Mouse (Mus musculus): ENCODE measurements at regions not wholly inside any gene's neighbourhood (a gene's known extent, or its start where the extent isn't known, plus 50 kb on each side); places are given as distances from the start of the nearest gene placed in this dataset.
"Not testable (repeated sequence)": the region's sequence is repeated elsewhere in the genome, so short reads cannot be mapped to it uniquely, and the experiment has no call there.

DNA sequence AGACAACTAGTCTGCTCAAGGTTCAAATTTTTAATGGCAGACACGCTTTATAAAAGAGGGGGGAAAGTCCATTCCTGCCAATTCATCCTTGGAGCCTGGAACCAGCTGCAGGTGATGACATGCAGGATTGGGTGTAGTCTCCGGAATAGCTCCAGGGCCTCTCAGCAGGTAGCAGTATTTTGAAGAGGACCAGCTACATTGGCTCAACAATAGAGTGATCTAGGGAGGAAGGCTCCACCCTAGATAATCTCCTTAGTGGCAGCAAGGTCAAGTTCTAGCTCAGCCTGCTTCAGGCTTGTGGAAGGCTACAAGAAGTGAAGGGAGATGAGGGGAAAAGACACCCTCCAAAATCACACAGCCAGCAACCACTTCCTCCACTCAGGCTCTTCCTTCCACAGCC lies 1405.1 kb downstream of the 4930444P10Rik start:
- not testable (repeated sequence) for DNase-seq (ENCODE audit: low spot score in 2 of 2)

DNA sequence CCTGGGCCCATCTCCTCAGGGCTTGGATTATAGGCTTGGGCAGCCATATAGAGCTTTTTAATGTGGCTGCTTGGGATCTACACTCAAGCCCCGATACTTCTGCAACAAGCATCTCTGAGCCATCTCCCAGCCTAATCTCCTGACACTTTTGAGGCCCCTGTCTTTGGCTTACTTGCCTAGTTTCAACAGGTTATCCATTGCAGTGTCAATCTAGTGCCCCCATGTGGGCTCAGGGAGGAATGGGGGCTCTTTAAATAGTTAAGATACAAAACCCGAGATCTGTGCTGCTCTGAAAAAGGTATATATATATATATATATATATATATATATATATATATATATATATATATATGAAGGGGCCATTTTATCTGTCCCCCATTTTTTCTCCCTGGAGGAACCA lies 1407.0 kb downstream of the 4930444P10Rik start:
- no peak for DNase-seq (ENCODE audit: low spot score in 2 of 2)

DNA sequence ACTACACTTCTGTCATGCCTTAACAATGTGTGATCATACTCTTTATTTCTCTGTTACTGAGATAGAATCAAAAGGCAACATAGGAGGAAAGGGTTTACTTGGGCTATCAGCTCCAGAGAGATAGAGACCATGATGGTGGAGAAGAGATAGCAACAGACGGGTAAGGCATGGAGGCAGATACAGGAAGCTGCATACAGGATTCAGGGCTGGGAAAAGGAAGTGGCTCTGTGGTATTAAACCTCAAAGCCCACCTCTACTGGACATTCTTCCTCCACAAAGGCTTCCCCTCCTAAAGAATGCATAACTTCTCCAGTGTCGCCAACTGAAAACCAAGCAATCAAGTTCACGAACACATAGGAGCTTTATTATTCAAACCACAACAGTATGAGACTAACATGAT lies 1412.7 kb downstream of the 4930444P10Rik start:
- no peak for DNase-seq (ENCODE audit: low spot score in 2 of 2)

DNA sequence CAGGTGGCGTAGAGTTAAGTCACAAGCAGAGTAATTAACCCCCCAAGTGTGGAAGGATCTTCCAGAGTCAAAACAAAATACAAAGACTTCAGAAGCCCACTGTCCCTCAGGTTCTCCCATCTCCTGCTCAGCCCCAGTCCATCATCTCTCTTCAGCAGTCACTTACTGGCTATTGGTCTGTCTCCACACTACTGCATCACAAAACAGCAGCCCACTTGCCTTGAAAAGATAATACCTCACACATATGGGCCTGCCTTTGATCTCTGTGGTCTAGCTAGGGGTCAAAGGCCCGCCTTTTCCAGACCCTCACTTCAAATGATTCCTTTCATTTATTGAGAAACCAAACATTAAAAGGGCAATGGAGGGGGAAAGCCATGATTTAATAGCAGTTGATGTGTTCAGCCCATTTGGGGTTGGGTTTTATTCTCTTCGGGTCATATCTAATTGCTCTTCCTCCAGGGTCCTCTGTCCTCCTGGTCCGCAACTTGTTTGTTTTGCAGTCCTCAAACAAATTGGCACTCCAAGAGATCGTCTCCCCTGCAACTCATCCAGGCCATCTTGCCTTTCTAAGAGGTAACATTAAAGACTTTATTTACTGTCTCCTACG lies 1420.6 kb downstream of the 4930444P10Rik start:
- DNase-seq (ENCODE audit: low spot score in 2 of 2) = no peak

DNA sequence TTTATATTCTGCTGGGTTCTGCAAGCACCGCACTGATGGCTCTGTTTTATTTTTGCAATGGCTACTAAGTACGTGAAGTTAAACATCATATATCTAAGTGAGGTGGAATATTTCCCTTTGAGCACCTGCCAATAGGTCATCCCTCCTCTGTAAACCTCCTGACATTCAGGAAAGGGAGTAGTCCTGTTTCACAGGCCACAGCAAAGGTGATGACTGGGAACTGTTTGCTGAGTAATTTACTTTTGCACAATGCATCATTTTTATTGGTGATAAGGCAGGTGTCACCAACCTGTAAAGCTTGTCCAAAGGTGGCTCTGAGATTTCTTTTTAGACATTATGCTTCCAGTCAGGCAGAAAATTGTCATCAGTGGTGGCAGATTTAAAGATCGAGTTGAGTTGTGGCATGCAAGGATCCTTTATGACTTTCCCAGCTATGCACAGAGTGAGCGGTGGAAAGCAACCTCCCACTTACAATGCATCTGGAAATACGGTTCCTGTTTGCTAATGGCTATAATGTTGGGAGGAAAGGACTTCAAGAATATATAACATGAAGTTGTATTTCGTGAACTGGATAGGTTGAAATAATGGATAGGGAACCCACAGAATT lies 1430.3 kb downstream of the 4930444P10Rik start:
- no peak for DNase-seq (ENCODE audit: low spot score in 2 of 2)

DNA sequence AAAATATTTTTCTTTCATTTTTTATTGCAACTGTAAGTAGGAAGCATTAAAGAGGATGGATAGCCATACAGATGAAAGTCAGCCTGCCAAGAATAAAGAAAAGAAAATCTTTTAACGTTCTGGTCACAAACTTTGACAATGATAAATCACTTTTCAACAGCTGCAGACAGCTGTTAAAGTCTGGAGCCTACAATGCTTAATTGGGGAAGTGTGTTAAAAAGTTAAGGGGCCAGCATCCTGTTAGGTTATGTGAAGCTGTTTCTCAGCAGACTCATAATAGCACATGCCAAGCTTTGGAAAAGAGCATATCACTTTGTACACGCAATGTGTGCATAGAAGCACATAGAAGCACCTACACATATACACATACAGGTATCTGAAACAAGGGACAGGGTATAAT lies 1431.3 kb downstream of the 4930444P10Rik start:
- no peak for DNase-seq (ENCODE audit: low spot score in 2 of 2)

DNA sequence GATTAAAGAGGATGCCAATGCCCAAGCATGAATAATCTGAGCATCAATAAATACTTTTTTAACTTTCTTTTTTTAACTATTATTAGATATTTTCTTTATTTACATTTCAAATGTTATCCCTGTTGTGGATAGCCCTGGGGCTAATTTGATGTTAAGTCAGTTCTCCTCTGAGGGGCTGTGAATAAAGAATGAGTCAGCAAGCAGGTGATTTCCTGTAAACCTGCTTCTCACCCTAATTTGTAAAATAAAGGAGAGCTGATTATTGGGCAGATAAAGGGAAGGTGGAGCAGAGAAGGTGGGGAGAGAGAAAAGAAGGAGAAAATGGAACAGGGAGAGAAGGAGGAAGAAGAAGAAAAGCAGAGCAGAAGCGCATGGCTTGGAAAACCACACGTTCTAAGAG lies 1442.8 kb downstream of the 4930444P10Rik start:
- DNase-seq (ENCODE audit: low spot score in 2 of 2) = no peak

DNA sequence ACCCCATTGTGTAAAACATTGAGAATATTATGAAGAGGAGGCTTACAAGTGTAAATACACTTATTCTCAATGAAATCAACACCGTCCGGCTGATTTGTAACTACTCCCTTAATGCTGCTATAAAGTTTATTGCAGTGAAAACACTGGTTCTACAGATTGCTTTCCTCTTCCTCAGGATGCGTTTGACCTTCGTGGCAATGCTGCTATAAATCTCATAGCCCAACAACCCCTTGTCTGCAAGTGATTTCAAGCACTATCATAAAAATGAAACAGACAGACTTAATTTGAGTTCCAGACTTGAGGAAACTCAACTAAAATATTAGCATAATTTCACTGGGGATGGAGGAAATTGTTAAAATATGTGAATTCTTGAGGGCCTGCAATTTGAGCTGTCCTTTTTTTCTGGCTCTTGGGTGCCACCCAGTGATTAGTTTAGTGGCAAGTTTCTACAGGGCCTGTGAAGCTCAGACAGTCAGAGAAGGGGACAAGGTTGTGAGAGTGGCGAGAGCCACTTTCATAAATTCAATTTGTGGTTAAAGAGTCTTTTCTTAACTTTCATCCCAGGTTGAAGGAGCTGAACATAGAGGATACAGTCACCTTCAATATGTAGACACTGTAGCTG lies 1457.4 kb downstream of the 4930444P10Rik start:
- peak in 1 of 2 experiments; percentile 29 for DNase-seq (ENCODE audit: low spot score in 2 of 2)

DNA sequence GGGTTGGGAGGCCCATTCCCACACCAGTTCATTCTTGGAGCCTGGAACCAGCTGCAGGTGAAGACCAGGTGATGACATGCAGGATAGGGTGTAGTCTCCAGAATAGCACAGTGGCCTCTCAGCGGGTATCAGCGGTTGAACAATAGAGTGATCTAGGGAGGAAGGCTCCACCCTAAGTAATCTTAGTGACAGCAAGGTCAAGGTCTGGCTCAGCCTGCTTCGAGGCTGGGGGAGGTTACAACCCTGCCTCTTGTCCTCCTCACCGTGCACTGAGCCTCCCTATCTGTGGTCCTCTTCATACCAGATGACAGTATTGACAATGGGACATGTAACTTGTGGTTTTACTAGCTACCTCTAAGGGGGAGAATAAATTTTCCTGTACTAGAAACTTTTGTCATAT lies 1461.1 kb downstream of the 4930444P10Rik start:
- DNase-seq (ENCODE audit: low spot score in 2 of 2) = no peak

DNA sequence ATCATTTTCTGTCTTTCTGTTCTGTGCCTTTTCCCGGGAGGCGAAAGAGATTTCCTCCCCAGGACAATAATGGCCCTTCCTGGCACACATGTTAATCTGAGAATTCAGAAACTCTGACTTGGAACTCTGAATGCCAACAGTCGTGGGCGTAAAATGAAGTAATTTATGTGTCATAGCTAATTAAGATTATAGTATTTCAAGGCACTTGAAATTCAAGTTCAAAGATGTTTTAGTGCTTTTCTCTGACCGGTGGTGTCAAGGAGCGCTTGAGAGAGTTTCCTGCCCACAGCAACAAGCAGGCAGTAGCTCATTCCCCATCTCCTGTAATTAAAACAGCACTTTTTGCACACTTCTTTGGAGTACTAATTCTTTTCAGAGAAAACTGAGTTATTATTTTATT lies 1465.9 kb downstream of the 4930444P10Rik start:
- no peak for DNase-seq (ENCODE audit: low spot score in 2 of 2)

DNA sequence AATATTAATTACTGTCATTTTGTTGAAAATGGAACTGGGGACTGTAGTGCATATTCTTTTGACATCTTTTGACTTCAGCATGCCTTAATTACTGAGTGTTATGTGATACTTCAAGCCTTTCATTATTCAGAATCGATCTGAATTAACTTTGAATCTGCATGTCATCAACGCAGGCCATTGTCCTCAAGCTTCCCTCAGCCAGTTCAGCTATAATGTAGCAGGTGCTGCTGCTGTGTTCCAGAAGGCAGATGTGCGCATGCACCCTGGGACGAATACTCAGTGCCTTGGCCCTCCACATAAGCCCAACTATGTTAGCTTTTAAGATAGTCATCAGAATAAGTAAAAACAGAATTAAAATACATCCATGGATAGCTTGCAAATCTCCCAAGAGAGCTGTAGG lies 1466.4 kb downstream of the 4930444P10Rik start:
- no peak for DNase-seq (ENCODE audit: low spot score in 2 of 2)

DNA sequence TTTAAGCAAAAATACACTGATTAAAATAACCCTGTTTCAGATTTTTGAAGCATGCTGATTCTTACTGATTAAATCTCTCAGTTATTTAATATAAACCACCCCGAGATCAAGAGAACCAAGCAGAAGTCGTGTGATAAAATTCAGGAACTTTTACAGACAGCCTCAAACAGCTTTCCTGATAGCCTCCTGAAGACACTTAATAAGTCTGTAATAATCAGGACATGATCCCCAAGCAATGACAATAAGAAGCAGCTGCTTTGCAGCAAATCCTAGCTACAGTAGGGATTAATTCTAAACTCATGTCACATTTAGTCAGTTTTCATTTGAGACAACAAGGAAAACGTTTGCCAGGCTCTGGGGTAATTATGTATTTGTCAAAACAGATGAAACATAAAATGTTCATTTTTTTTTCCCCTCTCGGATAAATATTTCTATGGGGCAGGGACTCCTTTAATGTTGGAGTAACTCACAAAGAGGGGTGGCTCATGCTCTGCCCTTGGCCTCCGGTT lies 1472.1 kb downstream of the 4930444P10Rik start:
- no peak for DNase-seq (ENCODE audit: low spot score in 2 of 2)

DNA sequence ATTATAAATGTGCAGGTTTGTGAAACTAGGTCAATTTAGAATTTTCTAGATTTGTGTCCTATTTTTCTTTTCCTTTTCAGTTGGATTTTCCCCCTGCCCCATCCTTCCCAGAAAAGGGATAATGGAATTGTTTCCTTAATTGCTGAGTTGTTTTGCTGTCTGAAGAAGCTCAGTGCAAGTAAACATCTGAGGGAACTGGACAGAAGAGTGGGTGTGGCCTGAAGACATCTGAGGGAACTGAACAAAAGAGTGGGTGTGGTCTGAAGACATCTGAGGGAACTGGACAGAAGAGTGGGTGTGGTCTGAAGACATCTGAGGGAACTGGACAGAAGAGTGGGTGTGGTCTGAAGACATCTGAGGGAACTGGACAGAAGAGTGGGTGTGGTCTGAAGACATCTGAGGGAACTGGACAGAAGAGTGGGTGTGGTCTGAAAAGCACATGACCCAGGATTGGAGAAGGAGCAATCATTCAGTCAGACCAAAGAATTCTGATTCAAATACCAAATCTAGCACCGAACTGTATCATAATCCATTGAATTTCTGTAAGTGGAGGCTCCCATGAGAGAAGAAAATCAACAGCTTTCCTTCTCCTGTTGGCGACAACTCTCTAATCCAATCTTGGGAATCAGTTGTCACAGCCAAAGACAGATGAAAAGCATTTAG lies 1479.8 kb downstream of the 4930444P10Rik start:
- no peak for DNase-seq (ENCODE audit: low spot score in 2 of 2)

DNA sequence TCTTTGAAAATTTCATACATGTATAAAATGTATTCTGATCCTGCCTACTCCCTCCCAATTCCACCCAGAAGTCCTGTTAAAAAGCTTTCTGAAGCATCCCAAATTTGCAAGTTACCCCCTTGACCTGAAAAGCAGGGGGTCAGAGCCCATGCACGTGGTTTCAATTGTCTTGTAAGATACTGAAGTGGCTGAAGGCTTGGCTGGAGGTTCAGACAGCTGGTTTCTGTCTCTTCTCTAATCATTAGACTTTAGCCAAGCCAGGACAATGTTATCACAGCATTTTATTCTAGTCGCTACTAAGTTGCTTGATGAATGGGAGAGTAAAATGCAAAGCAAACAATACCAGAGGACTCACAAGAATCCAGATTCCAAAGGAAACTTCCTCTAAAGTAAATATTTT lies 1484.1 kb downstream of the 4930444P10Rik start:
- no peak for DNase-seq (ENCODE audit: low spot score in 2 of 2)

DNA sequence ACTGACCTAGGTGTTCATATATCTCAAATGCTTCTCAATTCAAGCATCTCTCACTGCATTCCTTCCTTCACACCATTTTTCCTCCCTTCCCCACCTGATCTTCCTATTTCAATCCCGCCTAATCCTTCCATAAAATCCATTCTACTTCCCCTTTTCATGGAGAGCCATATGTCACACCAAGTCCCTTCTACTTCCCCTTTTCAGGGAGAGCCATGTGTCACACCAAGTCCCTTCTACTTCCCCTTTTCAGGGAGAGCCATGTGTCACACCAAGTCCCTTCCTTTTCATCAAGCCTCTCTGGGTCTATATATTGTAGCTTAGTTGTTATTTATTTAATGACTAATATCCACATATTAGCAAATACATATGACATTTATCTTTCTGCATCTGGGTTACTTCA lies 1497.2 kb downstream of the 4930444P10Rik start:
- no peak for DNase-seq (ENCODE audit: low spot score in 2 of 2)

DNA sequence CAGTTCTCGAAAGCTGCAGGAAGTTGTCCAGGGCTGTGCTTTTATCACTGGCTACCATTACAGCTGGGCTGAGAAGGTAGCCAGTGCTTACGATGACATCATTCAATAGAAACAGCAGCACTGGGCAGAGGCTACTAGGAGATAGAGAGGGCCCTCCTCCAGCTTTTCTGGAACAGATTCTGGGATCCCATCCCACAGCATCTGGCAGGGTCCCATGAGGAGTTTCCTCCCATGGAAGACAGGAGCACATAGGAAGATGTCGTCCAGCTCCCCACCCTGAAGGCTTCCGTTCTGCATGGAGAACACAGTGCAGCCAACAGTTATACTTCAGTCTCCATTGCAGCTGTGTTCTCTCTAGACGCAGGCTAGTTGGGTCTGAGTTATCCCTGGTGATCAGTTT lies 1503.2 kb downstream of the 4930444P10Rik start:
- no peak for DNase-seq (ENCODE audit: low spot score in 2 of 2)

DNA sequence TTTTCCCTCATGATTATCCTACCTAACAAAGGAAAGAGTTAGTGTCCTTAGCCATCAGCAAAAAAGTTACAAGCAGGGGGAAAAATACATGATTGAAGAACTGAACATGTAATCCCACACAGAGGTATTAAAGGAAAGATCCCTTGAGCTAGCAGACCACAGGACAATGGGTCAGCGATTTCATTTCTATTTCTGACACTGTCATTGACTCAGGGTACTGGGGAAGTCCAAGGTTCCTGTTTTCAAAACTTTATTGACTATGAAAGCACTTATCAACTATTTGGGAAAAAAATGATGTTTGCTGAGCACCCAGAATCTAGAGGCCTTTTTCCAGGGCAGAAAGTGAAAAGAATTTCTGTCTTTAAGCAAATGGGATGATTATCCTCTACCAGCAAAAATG lies 1513.7 kb downstream of the 4930444P10Rik start:
- DNase-seq (ENCODE audit: low spot score in 2 of 2) = no peak

DNA sequence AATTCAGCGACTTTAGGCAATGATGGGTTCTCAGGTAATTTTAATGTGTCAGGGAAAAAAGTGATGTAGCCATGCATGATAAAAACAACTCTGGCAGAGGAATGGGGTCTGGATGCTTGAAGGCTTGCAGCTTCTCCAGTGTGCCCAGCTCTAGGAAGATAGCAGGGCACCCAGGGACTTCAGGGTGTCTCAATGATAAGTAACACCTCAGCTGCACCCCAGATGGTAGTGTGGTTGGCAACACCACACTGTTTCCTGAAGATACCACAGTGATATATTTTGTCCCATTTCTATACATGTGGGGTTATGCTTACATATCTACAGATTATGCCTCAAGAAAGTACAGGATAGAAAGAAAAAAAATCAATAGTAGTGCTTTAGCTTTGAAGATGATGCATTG lies 1516.9 kb downstream of the 4930444P10Rik start:
- no peak for DNase-seq (ENCODE audit: low spot score in 2 of 2)

DNA sequence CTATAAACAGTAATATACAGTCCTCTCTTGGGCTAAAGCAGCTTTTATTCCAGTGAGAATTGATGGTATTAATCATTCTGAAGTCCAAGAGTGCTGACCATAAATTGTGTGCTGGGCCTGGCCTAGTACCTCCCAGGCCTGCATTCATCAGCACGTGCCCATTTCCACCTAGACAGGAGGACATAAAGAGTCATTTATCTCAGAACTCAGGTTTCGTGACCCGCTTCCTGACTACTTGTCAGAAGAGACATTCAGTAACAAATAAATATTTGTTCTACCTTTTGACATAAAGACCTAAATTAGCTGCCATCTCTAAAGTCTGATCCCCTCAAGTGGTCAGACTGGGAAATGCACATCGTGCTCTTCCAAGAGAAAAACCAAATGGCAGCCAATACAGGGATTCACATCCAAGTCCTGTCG lies 1522.6 kb downstream of the 4930444P10Rik start:
- no peak for DNase-seq (ENCODE audit: low spot score in 2 of 2)

DNA sequence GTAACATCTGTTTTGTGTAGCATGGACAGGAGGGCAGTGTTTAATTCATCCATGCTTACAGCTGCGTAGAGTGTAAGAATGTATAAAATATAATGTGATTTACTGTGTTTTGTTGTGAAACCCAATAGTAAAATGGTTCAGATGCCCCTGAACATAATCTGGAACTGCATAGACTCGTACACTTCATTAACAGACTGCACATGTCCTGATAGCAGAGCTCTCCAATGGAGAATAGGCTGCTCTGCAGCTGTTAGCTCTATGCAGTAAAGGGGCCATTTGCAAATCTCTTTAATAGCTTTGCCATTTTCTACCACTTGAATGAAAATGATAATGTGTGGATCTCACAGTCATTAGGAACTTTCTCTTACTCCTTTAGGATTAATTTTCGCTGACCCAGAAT lies 1523.0 kb downstream of the 4930444P10Rik start:
- DNase-seq (ENCODE audit: low spot score in 2 of 2) = no peak

DNA sequence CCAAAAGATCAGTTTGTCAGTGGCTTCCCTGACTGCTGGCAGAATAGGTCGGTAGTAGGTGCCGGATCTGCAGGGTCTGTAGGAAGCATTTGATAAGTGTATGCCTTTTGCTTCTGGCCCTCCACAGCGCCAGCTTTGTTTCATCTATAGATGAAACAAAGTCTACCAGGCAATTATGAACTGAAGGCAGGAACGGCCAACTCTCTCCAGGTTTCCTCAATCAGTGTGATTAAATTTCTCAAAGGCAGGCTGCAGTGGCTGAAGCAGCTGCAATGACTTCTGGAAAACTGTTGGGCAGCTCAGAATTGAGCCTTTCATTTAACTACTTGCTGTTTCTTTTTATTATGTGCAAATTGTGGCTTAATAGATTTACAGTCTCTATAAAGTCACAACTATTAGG lies 1526.1 kb downstream of the 4930444P10Rik start:
- DNase-seq (ENCODE audit: low spot score in 2 of 2) = no peak

DNA sequence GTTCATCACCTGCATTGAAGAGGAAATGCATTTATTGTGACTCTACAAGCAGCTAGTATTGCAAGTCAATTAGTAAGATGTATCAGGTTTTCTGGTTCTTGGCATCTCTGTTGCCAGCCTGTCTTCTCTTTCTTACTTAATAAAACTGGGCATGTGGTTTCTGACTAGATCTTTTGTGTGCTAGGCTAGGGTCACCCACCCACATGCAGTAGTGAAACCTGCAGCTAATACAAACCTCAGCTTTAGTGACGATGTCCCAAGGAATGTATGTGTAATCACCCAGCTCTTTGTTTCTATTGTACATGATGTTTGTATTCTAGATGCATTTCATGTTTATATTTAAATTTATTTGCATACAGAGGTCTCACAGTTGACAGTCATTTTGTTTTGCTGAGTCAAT lies 1526.7 kb downstream of the 4930444P10Rik start:
- DNase-seq (ENCODE audit: low spot score in 2 of 2) = no peak

All from frontal cortex, postnatal 14 days (tissue).